In the genomic region with DNA sequence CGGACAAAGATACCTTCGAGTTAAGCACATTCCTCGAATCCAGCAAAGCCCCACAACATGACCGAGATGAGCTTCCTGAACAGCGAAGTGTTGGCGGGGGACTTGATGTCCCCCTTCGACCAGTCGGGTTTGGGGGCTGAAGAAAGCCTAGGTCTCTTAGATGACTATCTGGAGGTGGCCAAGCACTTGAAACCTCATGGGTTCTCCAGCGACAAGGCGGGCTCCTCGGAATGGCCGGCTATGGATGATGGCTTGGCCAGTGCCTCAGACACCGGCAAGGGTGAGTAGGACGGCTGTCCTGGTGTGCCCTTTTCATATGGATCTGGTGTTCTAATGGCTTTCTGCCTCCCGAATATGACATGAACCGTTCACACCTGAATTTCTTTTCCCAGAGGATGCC, we compare ENCODE assay signal across 8 mouse cellular contexts. TPM values are rescaled to one million over a fixed set of nuclear protein-coding genes. Genes with fewer than 3 reads are reported as not detected.
DNase-seq lines count a peak whose midpoint lies in the region; ATAC-seq lines count a peak whose summit lies in the region.

No protein-coding gene starts in this region.

- ATAC-seq in kidney, embryonic 16.5 days (ENCODE audit: low FRiP score, low TSS enrichment): no peak
- ATAC-seq in hindbrain, embryonic 12.5 days (ENCODE audit: low FRiP score): no peak

- peak overlapping the region; percentile 73 for H3K4me2 ChIP-seq in kidney, embryonic 16.5 days (replicated peaks; ENCODE audit: low read depth, low read length)
- H3K4me2 ChIP-seq in hindbrain, embryonic 12.5 days (replicated peaks): peak overlapping the region; percentile 92

- no peaks in the 10 kb centered on the region for H3K27me3 ChIP-seq in kidney, embryonic 16.5 days (ENCODE audit: insufficient read depth, low read length)
- no peaks in the 10 kb centered on the region for H3K27me3 ChIP-seq in embryonic facial prominence, embryonic 10.5 days (replicated peaks; ENCODE audit: low read depth, poor library complexity, severe bottlenecking)
- no peaks in the 10 kb centered on the region for H3K27me3 ChIP-seq in hindbrain, embryonic 12.5 days

- peaks cover 31% of the 10 kb centered on the region for H3K4me1 ChIP-seq in kidney, embryonic 16.5 days (ENCODE audit: insufficient read depth, low read length)
- peaks cover 59% of the 10 kb centered on the region for H3K4me1 ChIP-seq in embryonic facial prominence, embryonic 10.5 days
- peaks cover 40% of the 10 kb centered on the region for H3K4me1 ChIP-seq in hindbrain, embryonic 12.5 days

- WGBS in kidney, embryonic 16.5 days: 10% methylated on average over 16 of the region's 16 CpGs
- 10% methylated on average over 16 of the region's 16 CpGs for WGBS in embryonic facial prominence, embryonic 10.5 days
- 12% methylated on average over 16 of the region's 16 CpGs for WGBS in hindbrain, embryonic 12.5 days

- H3K36me3 ChIP-seq in kidney, embryonic 16.5 days (ENCODE audit: insufficient read depth, low read length): peaks cover 30% of the 10 kb centered on the region
- H3K36me3 ChIP-seq in embryonic facial prominence, embryonic 10.5 days (replicated peaks): peaks cover 73% of the 10 kb centered on the region
- peaks cover 55% of the 10 kb centered on the region for H3K36me3 ChIP-seq in hindbrain, embryonic 12.5 days

- peak overlapping the region; percentile 99 for H3K27ac ChIP-seq in kidney, embryonic 16.5 days (ENCODE audit: low read length)
- peak overlapping the region; percentile 100 for H3K27ac ChIP-seq in embryonic facial prominence, embryonic 10.5 days (replicated peaks)
- peak overlapping the region; percentile 99 for H3K27ac ChIP-seq in hindbrain, embryonic 12.5 days

- peak overlapping the region; percentile 100 for H3K4me3 ChIP-seq in kidney, embryonic 16.5 days (ENCODE audit: low read length)
- peak overlapping the region; percentile 100 for H3K4me3 ChIP-seq in embryonic facial prominence, embryonic 10.5 days
- peak overlapping the region; percentile 100 for H3K4me3 ChIP-seq in hindbrain, embryonic 12.5 days

- H3K9ac ChIP-seq in kidney, embryonic 16.5 days (replicated peaks; ENCODE audit: low read length): peak overlapping the region; percentile 100
- H3K9ac ChIP-seq in hindbrain, embryonic 12.5 days: peak overlapping the region; percentile 100

- no peaks in the 10 kb centered on the region for H3K9me3 ChIP-seq in kidney, embryonic 16.5 days (ENCODE audit: low read length)
- no peaks in the 10 kb centered on the region for H3K9me3 ChIP-seq in embryonic facial prominence, embryonic 10.5 days
- no peaks in the 10 kb centered on the region for H3K9me3 ChIP-seq in hindbrain, embryonic 12.5 days (replicated peaks)

- no peak for DNase-seq in kidney, adult 11 months
- peak; percentile 24 for DNase-seq in embryonic facial prominence, embryonic 10.5 days (ENCODE audit: low spot score)
- peak; percentile 8 for DNase-seq in lung, postnatal 14 days
- DNase-seq in spleen, postnatal 36 days (ENCODE audit: low spot score in 2 of 2): no peak
- no peak for DNase-seq in ovary, postnatal 10 days (ENCODE audit: low spot score)
- no peak for DNase-seq in left cerebral cortex, adult 11 months (ENCODE audit: low spot score)

RNA-seq across cellular contexts. Expression of a gene that starts 1.3 kb away (rescaled TPM):
- polyA plus RNA-seq in kidney, embryonic 16.5 days (2015; fragmentation: Nextera tagmentation; extraction: Ambion mirVana): 127 and 132 TPM in 2 replicates
- 104 and 111 TPM in 2 replicates for polyA plus RNA-seq in embryonic facial prominence, embryonic 10.5 days (2016; fragmentation: Nextera tagmentation; extraction: Ambion mirVana)
- 115 and 128 TPM in 2 replicates for polyA plus RNA-seq in hindbrain, embryonic 12.5 days (2016; fragmentation: Nextera tagmentation; extraction: Ambion mirVana)

RNA-seq across cellular contexts. Expression of a gene that starts 7.9 kb away (rescaled TPM):
- polyA plus RNA-seq in kidney, embryonic 16.5 days (2015; fragmentation: Nextera tagmentation; extraction: Ambion mirVana): 48.5 and 50.8 TPM in 2 replicates
- 68.1 and 73.2 TPM in 2 replicates for polyA plus RNA-seq in embryonic facial prominence, embryonic 10.5 days (2016; fragmentation: Nextera tagmentation; extraction: Ambion mirVana)
- polyA plus RNA-seq in hindbrain, embryonic 12.5 days (2016; fragmentation: Nextera tagmentation; extraction: Ambion mirVana): 59.9 and 65.8 TPM in 2 replicates

RNA-seq across cellular contexts. Expression of a gene that starts 20.6 kb away (rescaled TPM):
- polyA plus RNA-seq in kidney, embryonic 16.5 days (2015; fragmentation: Nextera tagmentation; extraction: Ambion mirVana): 3.3 TPM in 1 of 2 replicates, not detected in the other
- polyA plus RNA-seq in embryonic facial prominence, embryonic 10.5 days (2016; fragmentation: Nextera tagmentation; extraction: Ambion mirVana): not detected in 2 replicates
- polyA plus RNA-seq in hindbrain, embryonic 12.5 days (2016; fragmentation: Nextera tagmentation; extraction: Ambion mirVana): not detected in 2 replicates

RNA-seq across cellular contexts. Expression of a gene that starts 22.4 kb away (rescaled TPM):
- polyA plus RNA-seq in kidney, embryonic 16.5 days (2015; fragmentation: Nextera tagmentation; extraction: Ambion mirVana): 36.3 and 38.1 TPM in 2 replicates
- polyA plus RNA-seq in embryonic facial prominence, embryonic 10.5 days (2016; fragmentation: Nextera tagmentation; extraction: Ambion mirVana): 44.4 and 44.5 TPM in 2 replicates
- 41.3 and 43.8 TPM in 2 replicates for polyA plus RNA-seq in hindbrain, embryonic 12.5 days (2016; fragmentation: Nextera tagmentation; extraction: Ambion mirVana)

RNA-seq across cellular contexts. Expression of a gene that starts 30.8 kb away (rescaled TPM):
- not detected in 2 replicates for polyA plus RNA-seq in kidney, embryonic 16.5 days (2015; fragmentation: Nextera tagmentation; extraction: Ambion mirVana)
- 0.02 and 0.03 TPM in 2 replicates for polyA plus RNA-seq in embryonic facial prominence, embryonic 10.5 days (2016; fragmentation: Nextera tagmentation; extraction: Ambion mirVana)
- 0.18 TPM in 2 replicates for polyA plus RNA-seq in hindbrain, embryonic 12.5 days (2016; fragmentation: Nextera tagmentation; extraction: Ambion mirVana)

Comparison
In these comparisons a context has a peak if more than half of its experiments do, and no peak if none do; other contexts are left out.
1. DNase-seq: peak in embryonic facial prominence, embryonic 10.5 days (single experiment) and lung, postnatal 14 days (single experiment); none in kidney, adult 11 months (single experiment), spleen, postnatal 36 days (0 of 2), ovary, postnatal 10 days (single experiment) and left cerebral cortex, adult 11 months (single experiment).
2. Peak in every context shown above with its lines, with median percentiles within 50 percentile points of each other: H3K27ac ChIP-seq and H3K4me3 ChIP-seq.